Mouse (Mus musculus): ENCODE measurements around the gene Afm.

GRCm38 (mm10) chr5:90494308-90494707 lies 24.4 kb upstream of the Afm start:
- no peak for TF ChIP-seq E2F4 (IDR thresholded peaks at IDR 0.05; ENCODE audit: insufficient read depth)
- TF ChIP-seq MAX (IDR thresholded peaks at IDR 0.05; ENCODE audit: low read depth), result no peak
- TF ChIP-seq POLR2A (IDR thresholded peaks at IDR 0.05; ENCODE audit: insufficient read length, low read depth), result no peak
- no peak for TF ChIP-seq TCF12 (IDR thresholded peaks at IDR 0.05; ENCODE audit: insufficient read depth, poor library complexity, severe bottlenecking)
- TF ChIP-seq MYOD1 (IDR thresholded peaks at IDR 0.05; ENCODE audit: control insufficient read depth in 1 of 3, insufficient read length in 2 of 3, low read depth in 2 of 3), result no peak
- no peak for TF ChIP-seq USF1 (IDR thresholded peaks at IDR 0.05; ENCODE audit: low read depth)
- TF ChIP-seq SRF (IDR thresholded peaks at IDR 0.05; ENCODE audit: control insufficient read depth, insufficient read length, low read depth), result no peak
- TF ChIP-seq CEBPB (IDR thresholded peaks at IDR 0.05; ENCODE audit: insufficient read depth, poor library complexity, severe bottlenecking), result no peak
- TF ChIP-seq POLR2AphosphoS2 (IDR thresholded peaks at IDR 0.05; ENCODE audit: insufficient read length, low read depth), result no peak
- no peak for TF ChIP-seq MYOG (IDR thresholded peaks at IDR 0.05; ENCODE audit: control insufficient read depth in 1 of 3, insufficient read depth in 1 of 3, insufficient read length in 2 of 3, low read depth in 2 of 3)
- TF ChIP-seq TCF3 (IDR thresholded peaks at IDR 0.05; ENCODE audit: insufficient read length, low read depth), result no peak
